Mouse (Mus musculus) lung, embryonic 15.5 days (tissue): ENCODE data around the gene Cgrrf1. TPM values are rescaled to one million over a fixed set of nuclear protein-coding genes. Genes with fewer than 3 reads are reported as not detected.
A peak's percentile ranks its signal among the peaks of the same experiment; 100 is the strongest.
"Not testable (repeated sequence)": the region's sequence is repeated elsewhere in the genome, so short reads cannot be mapped to it uniquely, and the experiment has no call there.

Experiments
- ATAC-seq: fragments of 200-750 bp; cut with Nextera tagmentation; 2 replicates; pipeline ENCODE4 v1.8.0; 2017; ENCODE audit warnings: moderate number of reproducible peaks, borderline replicate concordance; ENCODE audit not compliant: low FRiP score, low TSS enrichment; ENCODE audit errors: extremely low read depth
- H3K27ac ChIP-seq: fragments of 300-500 bp; sonication (generic); 2 replicates; pipeline ENCODE4 v1.5.1; 2015; ENCODE audit warnings: moderate library complexity, mild to moderate bottlenecking, inconsistent platforms
- H3K27me3 ChIP-seq: fragments of 300-500 bp; sonication (generic); 2 replicates; pipeline ENCODE4 v1.6.1; 2015; ENCODE audit warnings: inconsistent platforms
- H3K36me3 ChIP-seq: fragments of 300-500 bp; sonication (generic); 2 replicates; pipeline ENCODE4 v1.6.1; 2015; ENCODE audit warnings: inconsistent platforms
- H3K4me1 ChIP-seq: fragments of 300-500 bp; sonication (generic); 2 replicates; pipeline ENCODE4 v1.6.1; 2015; ENCODE audit warnings: inconsistent platforms
- H3K4me2 ChIP-seq: fragments of 300-500 bp; sonication (generic); 2 replicates; pipeline ENCODE4 v1.6.1; 2015; ENCODE audit warnings: inconsistent platforms, mild to moderate bottlenecking, moderate library complexity
- H3K4me3 ChIP-seq: fragments of 300-500 bp; sonication (generic); 2 replicates; pipeline ENCODE4 v1.5.1; 2015; ENCODE audit warnings: mild to moderate bottlenecking, inconsistent platforms
- H3K9ac ChIP-seq: fragments of 300-500 bp; sonication (generic); 2 replicates; pipeline ENCODE4 v1.6.1; 2015; ENCODE audit warnings: inconsistent platforms
- H3K9me3 ChIP-seq: fragments of 300-500 bp; sonication (generic); 2 replicates; pipeline ENCODE4 v1.6.1; 2016; ENCODE audit warnings: inconsistent platforms
- WGBS: fragments of 180-500 bp; shearing (Covaris S2); methylation state at CpG from one replicate; pipeline ENCODE4 v1.1.7; 2015; 5-methylcytosine and 5-hydroxymethylcytosine counted together
- polyA plus RNA-seq: library from polyadenylated mRNA; unstranded; fragments of >200 nt; fragmentation: Nextera tagmentation; extraction: Ambion mirVana; gene quantifications from 2 replicates; pipeline ENCODE4 v1.2.1, GENCODE M21; 2015

The Cgrrf1 gene
- polyA plus RNA-seq, 1 experiment from 2014 or later: 47.1 TPM

- Histone ChIP-seq H3K9me3 (no peaks in the 10 kb centered on the region), H3K27me3 (no peaks in the 10 kb centered on the region), H3K9ac (no peak overlapping the region), H3K4me1 (no peaks in the 10 kb centered on the region; the same call in 1 of the 2 replicates), H3K4me2 (no peak overlapping the region), H3K36me3 (0 out of 2 replicates have a peak, but pooled peaks cover 2% of the 10 kb centered on the region), H3K27ac (no peak overlapping the region), H3K4me3 (no peak overlapping the region)
- WGBS: 80% methylated on average over 4 of the region's 4 CpGs
- no peak for ATAC-seq
These were observed 28.7 kb upstream of the Cgrrf1 start for GRCm38 (mm10) chr14:46803259-46803658.

DNA sequence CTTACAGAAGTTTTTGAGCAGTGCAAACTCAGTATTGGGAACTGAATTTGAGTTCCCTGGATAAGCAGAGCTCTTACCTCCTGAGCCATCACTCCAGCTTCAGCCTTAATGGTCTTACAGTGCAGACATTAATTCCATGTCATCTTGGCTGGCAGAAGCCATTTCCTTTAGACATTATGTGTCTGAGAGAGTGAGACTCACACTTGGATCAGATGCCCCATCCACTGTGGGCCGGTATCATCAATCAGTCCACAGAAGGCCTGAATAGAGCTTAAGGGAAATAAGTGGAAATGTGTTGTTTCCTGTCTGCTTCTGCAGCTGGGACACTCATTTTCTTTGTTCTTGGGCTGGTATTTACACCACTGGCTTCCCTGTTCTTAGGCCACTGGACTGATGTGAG, 28.1 kb upstream of the Cgrrf1 start:
- no peak overlapping the region for H3K27ac ChIP-seq
- H3K36me3 ChIP-seq: 0 out of 2 replicates have a peak, but pooled peaks cover 2% of the 10 kb centered on the region
- no peak overlapping the region for H3K4me2 ChIP-seq
- H3K9me3 ChIP-seq: no peaks in the 10 kb centered on the region
- no peak for ATAC-seq
- H3K27me3 ChIP-seq: no peaks in the 10 kb centered on the region
- 96% methylated on average over 1 of the region's 1 CpGs for WGBS
- H3K4me1 ChIP-seq: no peaks in the 10 kb centered on the region; the same call in 1 of the 2 replicates
- H3K9ac ChIP-seq: no peak overlapping the region
- no peak overlapping the region for H3K4me3 ChIP-seq

DNA sequence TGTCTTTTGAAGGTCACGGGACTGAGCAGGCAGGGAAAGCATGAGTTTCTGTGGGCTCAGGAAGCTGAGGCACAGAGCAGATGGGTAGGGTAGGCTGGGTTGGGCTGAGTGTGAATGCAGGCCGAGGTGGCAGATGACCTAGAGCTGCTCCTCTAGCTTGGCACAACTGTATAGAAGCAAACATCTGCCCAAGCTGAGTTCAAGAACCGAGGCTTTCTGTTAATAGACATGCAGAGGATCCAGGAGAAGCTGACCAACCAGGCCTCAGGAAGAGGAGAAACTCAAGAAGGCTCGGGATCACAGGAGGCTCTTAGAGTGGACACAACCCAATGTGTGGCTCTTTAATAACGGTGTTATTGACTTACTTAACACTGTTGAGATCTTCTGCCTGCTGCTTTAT, 25.7 kb upstream of the Cgrrf1 start:
- Histone ChIP-seq H3K4me1 (no peaks in the 10 kb centered on the region; the same call in 1 of the 2 replicates), H3K27me3 (no peaks in the 10 kb centered on the region), H3K36me3 (peaks cover 21% of the 10 kb centered on the region), H3K9me3 (no peaks in the 10 kb centered on the region), H3K4me2 (no peak overlapping the region), H3K27ac (no peak overlapping the region), H3K9ac (no peak overlapping the region), H3K4me3 (no peak overlapping the region)
- ATAC-seq: no peak
- 79% methylated on average over 5 of the region's 5 CpGs for WGBS

GRCm38 (mm10) chr14:46807927-46808326, 24.0 kb upstream of the Cgrrf1 start:
- no peak overlapping the region for H3K4me3 ChIP-seq
- peaks cover 34% of the 10 kb centered on the region for H3K36me3 ChIP-seq
- no peak overlapping the region for H3K4me2 ChIP-seq
- H3K9ac ChIP-seq: no peak overlapping the region
- no peaks in the 10 kb centered on the region for H3K9me3 ChIP-seq
- no peak overlapping the region for H3K27ac ChIP-seq
- WGBS: 75% methylated on average over 3 of the region's 3 CpGs
- no peak for ATAC-seq
- no peaks in the 10 kb centered on the region for H3K27me3 ChIP-seq
- H3K4me1 ChIP-seq: no peaks in the 10 kb centered on the region; the same call in 1 of the 2 replicates

GRCm38 (mm10) chr14:46815640-46816039, 16.3 kb upstream of the Cgrrf1 start:
- Histone ChIP-seq H3K9me3 (no peaks in the 10 kb centered on the region), H3K4me1 (peaks cover 9% of the 10 kb centered on the region), H3K4me2 (no peak overlapping the region), H3K27ac (no peak overlapping the region), H3K27me3 (no peaks in the 10 kb centered on the region), H3K9ac (no peak overlapping the region), H3K4me3 (no peak overlapping the region), H3K36me3 (peaks cover 47% of the 10 kb centered on the region)
- no peak for ATAC-seq
- 88% methylated on average over 6 of the region's 6 CpGs for WGBS

DNA sequence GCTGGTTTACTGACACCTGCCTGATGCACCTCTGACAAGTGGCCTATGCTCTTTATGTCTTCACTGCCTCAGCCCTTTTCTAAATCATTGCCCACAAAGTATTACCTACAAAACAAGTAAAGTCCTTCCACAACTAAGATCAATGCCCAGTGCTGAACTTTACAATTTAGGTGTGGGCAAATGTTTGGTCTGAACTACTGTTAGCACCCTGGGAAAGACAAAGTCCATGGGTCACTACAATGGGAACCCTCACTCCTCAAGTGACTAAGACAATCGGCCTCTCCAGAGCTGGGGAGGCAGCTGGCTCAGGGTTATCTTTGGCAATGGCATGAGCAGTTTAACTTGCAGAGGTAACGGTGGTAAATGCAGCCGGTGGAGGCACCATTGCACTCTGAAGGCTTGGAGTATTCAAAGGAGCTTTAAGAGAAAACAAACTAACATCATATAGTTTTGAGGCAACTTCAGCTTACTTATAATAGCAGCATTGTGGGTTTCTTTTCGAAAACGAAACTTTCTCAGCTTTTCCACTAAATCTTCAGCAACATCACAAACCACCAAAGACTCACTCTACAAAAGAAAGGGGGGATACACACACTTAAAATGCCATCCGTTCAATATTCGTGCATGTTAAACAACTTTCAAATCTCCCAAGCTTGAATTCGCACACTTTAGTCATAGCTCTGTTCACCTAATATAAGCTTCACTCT, 14.9 kb upstream of the Cgrrf1 start:
- ATAC-seq: no peak
- 92% methylated on average over 8 of the region's 8 CpGs for WGBS
- H3K4me3 ChIP-seq: no peak overlapping the region
- no peaks in the 10 kb centered on the region for H3K9me3 ChIP-seq
- H3K9ac ChIP-seq: no peak overlapping the region
- H3K27me3 ChIP-seq: no peaks in the 10 kb centered on the region
- H3K4me2 ChIP-seq: no peak overlapping the region
- H3K27ac ChIP-seq: no peak overlapping the region
- H3K4me1 ChIP-seq: peaks cover 14% of the 10 kb centered on the region
- H3K36me3 ChIP-seq: peaks cover 36% of the 10 kb centered on the region

DNA sequence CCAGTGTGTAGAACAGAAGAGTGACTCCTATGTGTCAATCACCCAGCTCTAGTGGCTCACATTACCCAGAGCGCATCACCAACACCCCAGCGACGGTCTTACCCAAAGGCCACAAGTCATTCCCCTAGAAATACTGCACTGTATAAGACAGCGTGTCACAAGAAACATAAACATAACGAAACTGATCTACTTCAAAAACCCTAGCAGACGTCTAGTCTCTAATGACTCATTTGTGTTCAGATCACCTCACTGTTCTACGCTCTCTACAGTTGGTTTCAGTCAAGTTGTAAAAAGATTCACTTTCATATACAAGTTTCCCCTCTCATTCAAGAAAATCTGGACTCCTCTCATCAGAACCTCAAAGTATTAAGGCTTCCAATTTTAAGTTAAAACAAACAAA, 13.2 kb upstream of the Cgrrf1 start:
- H3K9me3 ChIP-seq: no peaks in the 10 kb centered on the region
- H3K9ac ChIP-seq: no peak overlapping the region
- no peak overlapping the region for H3K4me2 ChIP-seq
- no peak for ATAC-seq
- WGBS: 76% methylated on average over 7 of the region's 7 CpGs
- H3K36me3 ChIP-seq: peaks cover 21% of the 10 kb centered on the region
- H3K27me3 ChIP-seq: no peaks in the 10 kb centered on the region
- peaks cover 18% of the 10 kb centered on the region for H3K4me1 ChIP-seq
- no peak overlapping the region for H3K27ac ChIP-seq
- no peak overlapping the region for H3K4me3 ChIP-seq

DNA sequence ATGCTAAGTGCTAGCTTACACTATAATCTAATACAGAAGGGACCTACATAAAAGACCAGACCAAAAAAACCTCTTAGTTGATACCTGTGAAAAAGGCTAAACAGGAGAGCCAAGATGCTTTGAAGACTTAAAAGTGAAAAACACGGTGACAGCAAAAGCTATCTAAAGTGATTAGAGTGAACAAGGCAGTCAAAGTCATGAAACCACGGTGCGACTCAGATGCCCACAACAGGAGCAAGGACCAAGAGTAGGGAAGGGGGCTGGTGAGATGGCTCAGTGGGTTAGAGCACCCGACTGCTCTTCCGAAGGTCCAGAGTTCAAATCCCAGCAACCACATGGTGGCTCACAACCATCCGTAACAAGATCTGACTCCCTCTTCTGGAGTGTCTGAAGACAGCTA, 12.0 kb upstream of the Cgrrf1 start:
- not testable (repeated sequence) for ATAC-seq, H3K27ac ChIP-seq, H3K9me3 ChIP-seq, H3K4me2 ChIP-seq, H3K9ac ChIP-seq, H3K27me3 ChIP-seq, H3K4me3 ChIP-seq
- H3K4me1 ChIP-seq: peaks cover 18% of the 10 kb centered on the region
- 94% methylated on average over 5 of the region's 6 CpGs for WGBS
- peaks cover 17% of the 10 kb centered on the region for H3K36me3 ChIP-seq

- peak; percentile 23; the same call in 1 of the 2 replicates for ATAC-seq
- no peaks in the 10 kb centered on the region for H3K9me3 ChIP-seq
- WGBS: under 1% methylated on average over 11 of the region's 11 CpGs
These were observed 10.6 kb upstream of the Cgrrf1 start for GRCm38 (mm10) chr14:46821271-46821872.

DNA sequence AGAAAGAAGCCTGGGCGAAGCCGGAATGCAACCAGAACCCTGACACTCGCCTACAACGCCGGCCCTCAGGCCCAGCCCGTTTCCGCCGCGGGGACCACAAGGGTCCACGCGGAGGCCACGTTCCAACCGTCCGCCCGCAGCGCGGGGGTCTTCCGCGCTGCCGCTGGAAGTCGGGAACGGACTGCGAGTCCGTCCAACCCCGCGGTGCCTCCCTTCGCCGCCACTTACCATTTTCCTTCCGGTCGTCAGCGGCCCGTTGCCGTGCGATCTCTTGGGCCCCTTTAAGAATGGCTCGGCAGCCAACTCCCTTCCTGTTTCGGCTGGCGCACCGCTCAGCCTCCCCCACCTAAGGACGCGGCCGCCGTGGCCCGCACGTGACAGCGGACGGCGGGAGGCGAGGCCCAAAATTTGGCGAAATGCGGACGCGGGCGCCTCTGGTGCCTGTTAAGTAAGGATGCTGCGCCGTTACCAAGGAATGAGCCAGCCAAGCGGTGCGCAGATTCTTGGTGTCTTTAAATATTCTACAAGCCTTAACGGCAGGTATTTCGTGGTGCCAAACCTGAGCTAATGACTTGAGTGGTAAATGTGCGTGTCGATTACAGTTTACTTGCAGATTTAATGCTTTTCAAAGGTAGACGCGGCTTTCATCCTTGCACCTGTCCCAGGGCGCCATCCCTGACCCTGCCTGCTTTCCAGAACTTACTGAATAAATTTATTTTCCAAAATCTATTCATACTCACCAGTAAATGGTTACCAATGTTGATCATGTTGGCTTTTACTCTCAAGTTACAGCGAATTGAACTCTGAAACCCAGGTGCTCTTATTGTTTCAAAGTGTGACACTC, 9.8 kb upstream of the Cgrrf1 start, which contains the start of gene Gmfb:
Gene Gmfb (minus strand): TSS at position 370 of the 844 bp plus-strand sequence.
- ATAC-seq: peak; percentile 96
- H3K4me2 ChIP-seq: peak within 1 kb of the TSS; percentile 74
- H3K4me3 ChIP-seq: peak within 1 kb of the TSS; percentile 89
- H3K9ac ChIP-seq: peak within 1 kb of the TSS; percentile 86
- peak within 1 kb of the TSS; percentile 93 for H3K27ac ChIP-seq
- H3K9me3 ChIP-seq: no peaks in the 10 kb centered on the region
- H3K36me3 ChIP-seq: peaks cover 1% of the 10 kb centered on the region
- peaks cover 18% of the 10 kb centered on the region for H3K4me1 ChIP-seq
- no peaks in the 10 kb centered on the region for H3K27me3 ChIP-seq
- WGBS: 1% methylated on average over 65 of the region's 65 CpGs

More at GRCm38 (mm10) chr14:46821271-46821872, 10.6 kb upstream of the Cgrrf1 start:
- H3K27ac ChIP-seq: peak overlapping the region; percentile 93
- peaks cover 7% of the 10 kb centered on the region for H3K36me3 ChIP-seq
- H3K9ac ChIP-seq: peak overlapping the region; percentile 86
- H3K4me3 ChIP-seq: peak overlapping the region; percentile 89
- peaks cover 18% of the 10 kb centered on the region for H3K4me1 ChIP-seq
- H3K4me2 ChIP-seq: peak overlapping the region; percentile 74
- H3K27me3 ChIP-seq: no peaks in the 10 kb centered on the region

DNA sequence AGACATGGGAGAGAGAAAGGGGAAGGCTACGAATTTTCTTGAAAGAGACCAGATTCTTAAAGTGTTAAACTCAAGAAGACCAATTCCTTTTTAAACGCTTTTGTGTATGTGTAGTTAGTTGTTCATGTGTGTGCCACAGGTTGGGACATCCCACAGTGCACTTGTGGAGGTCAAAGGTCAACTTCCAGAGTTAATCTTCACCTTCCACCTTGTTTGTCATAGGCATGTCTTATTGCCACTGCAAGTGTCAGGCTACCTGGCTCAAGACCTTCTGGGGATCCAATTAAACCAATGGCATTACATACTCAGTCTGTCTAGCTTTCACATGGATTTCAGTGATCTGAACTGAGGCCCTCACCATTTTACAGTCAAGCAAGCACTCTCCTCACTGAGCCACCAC, 7.9 kb upstream of the Cgrrf1 start:
- Histone ChIP-seq H3K4me2 (no peak overlapping the region), H3K4me1 (peaks cover 18% of the 10 kb centered on the region), H3K9me3 (no peaks in the 10 kb centered on the region), H3K4me3 (no peak overlapping the region), H3K36me3 (no peaks in the 10 kb centered on the region), H3K27me3 (no peaks in the 10 kb centered on the region), H3K27ac (no peak overlapping the region), H3K9ac (no peak overlapping the region)
- WGBS: 70% methylated on average over 2 of the region's 2 CpGs
- ATAC-seq: no peak
